Mouse (Mus musculus) adrenal gland, postnatal 14 days (tissue): ENCODE data around the gene Ssc4d. TPM values are rescaled to one million over a fixed set of nuclear protein-coding genes. Genes with fewer than 3 reads are reported as not detected.

ENCODE experiments used
- total RNA-seq: library from RNA; stranded (reverse); gene quantifications from 2 replicates; pipeline ENCODE4 v1.2.3, GENCODE M21; 2021

Ssc4d gene
- total RNA-seq, 1 experiment from 2014 or later, result 3.1 TPM

Other genes starting within 250 kb of the Ssc4d start
- 26.8 and 45.4 TPM in 2 replicates for gene Tmem120a, start 230.1 kb downstream of the Ssc4d start, total RNA-seq
- gene Styxl1, start 196.1 kb downstream of the Ssc4d start, total RNA-seq, result 0.30 and 0.37 TPM in 2 replicates
- gene Mdh2, start 196.1 kb downstream of the Ssc4d start, total RNA-seq, result 957 and 984 TPM in 2 replicates
- 2.7 and 4.3 TPM in 2 replicates for gene Srrm3, start 167.6 kb downstream of the Ssc4d start, total RNA-seq
- 64.7 and 97.7 TPM in 2 replicates for gene Hspb1, start 86.6 kb downstream of the Ssc4d start, total RNA-seq
- 462 and 482 TPM in 2 replicates for gene Ywhag, start 39.9 kb downstream of the Ssc4d start, total RNA-seq
- not detected in 2 replicates for gene Zp3, start 5.6 kb upstream of the Ssc4d start, total RNA-seq
- 15.4 and 15.5 TPM in 2 replicates for gene Dtx2, start 20.3 kb upstream of the Ssc4d start, total RNA-seq
- 8.2 and 11.7 TPM in 2 replicates for gene Upk3b, start 64.0 kb upstream of the Ssc4d start, total RNA-seq
- gene Upk3bl, start 80.0 kb upstream of the Ssc4d start, total RNA-seq, result not detected in 2 replicates
- 9.1 and 13.8 TPM in 2 replicates for gene Rasa4, start 109.4 kb upstream of the Ssc4d start, total RNA-seq
- 82.7 and 86.4 TPM in 2 replicates for gene Polr2j, start 142.1 kb upstream of the Ssc4d start, total RNA-seq
- 11.2 and 15.5 TPM in 2 replicates for gene Lrwd1, start 161.5 kb upstream of the Ssc4d start, total RNA-seq
- 7.2 and 9.8 TPM in 2 replicates for gene Alkbh4, start 161.6 kb upstream of the Ssc4d start, total RNA-seq
- gene Orai2, start 196.2 kb upstream of the Ssc4d start, total RNA-seq, result 2.6 and 12.4 TPM in 2 replicates
- gene Prkrip1, start 224.4 kb upstream of the Ssc4d start, total RNA-seq, result 31.8 and 36.4 TPM in 2 replicates